Mouse (Mus musculus) splenic B cell, adult 2 months (primary cell): ENCODE data around the gene Tnpo2.
A peak's percentile ranks its signal among the peaks of the same experiment; 100 is the strongest.

Experiments
- DNase-seq: peaks from one replicate; pipeline ENCODE4 v3.0.0-alpha.2; 2011; ENCODE audit warnings: low read depth, low spot score
- H3K27me3 ChIP-seq: 2 replicates; pipeline ENCODE4 v1.6.1; 2012; ENCODE audit warnings: mild to moderate bottlenecking, low read length, moderate library complexity, mixed read lengths; ENCODE audit not compliant: control insufficient read depth, poor library complexity, insufficient read depth, severe bottlenecking
- H3K36me3 ChIP-seq: 2 replicates; pipeline ENCODE4 v1.6.1; 2012; ENCODE audit warnings: mild to moderate bottlenecking, low read length, moderate library complexity, mixed read lengths; ENCODE audit not compliant: control insufficient read depth, poor library complexity, insufficient read depth, severe bottlenecking

Gene Tnpo2

GRCm38 (mm10) chr8:85036381-85036717 is 366 bp upstream of the Tnpo2 start:
- Histone ChIP-seq H3K27me3 (no peaks in the 10 kb centered on the region), H3K36me3 (no peaks in the 10 kb centered on the region; the same call in 1 of the 2 replicates)
- no peak for DNase-seq

GRCm38 (mm10) chr8:85037366-85037680 is 608 bp downstream of the Tnpo2 start:
- Histone ChIP-seq H3K27me3 (no peaks in the 10 kb centered on the region), H3K36me3 (no peaks in the 10 kb centered on the region; the same call in 1 of the 2 replicates)
- DNase-seq: no peak

GRCm38 (mm10) chr8:85037681-85038531 is 1.2 kb downstream of the Tnpo2 start:
- DNase-seq: peak; percentile 34

GRCm38 (mm10) chr8:85043619-85044018 is 6.9 kb downstream of the Tnpo2 start:
- H3K27me3 ChIP-seq: no peaks in the 10 kb centered on the region
- peaks cover 11% of the 10 kb centered on the region for H3K36me3 ChIP-seq
- no peak for DNase-seq

More at GRCm38 (mm10) chr8:85037681-85038531, 1.2 kb downstream of the Tnpo2 start:
- no peaks in the 10 kb centered on the region; the same call in 1 of the 2 replicates for H3K36me3 ChIP-seq
- H3K27me3 ChIP-seq: no peaks in the 10 kb centered on the region

GRCm38 (mm10) chr8:85057367-85057766 is 20.7 kb downstream of the Tnpo2 start:
- no peak for DNase-seq
- Histone ChIP-seq H3K36me3 (peaks cover 8% of the 10 kb centered on the region), H3K27me3 (no peaks in the 10 kb centered on the region)

GRCm38 (mm10) chr8:85059879-85060616 is 23.3 kb downstream of the Tnpo2 start, which contains the start of gene Fbxw9:
TSS of gene Fbxw9 (plus strand) at chr8:85060055.
- peak; percentile 93 for DNase-seq
- Histone ChIP-seq H3K36me3 (peaks cover 2% of the 10 kb centered on the region), H3K27me3 (no peaks in the 10 kb centered on the region)

- DNase-seq: no peak
- no peaks in the 10 kb centered on the region for H3K36me3 ChIP-seq
- no peaks in the 10 kb centered on the region for H3K27me3 ChIP-seq
These were observed 25.9 kb downstream of the Tnpo2 start for GRCm38 (mm10) chr8:85062603-85063002.

- no peaks in the 10 kb centered on the region for H3K36me3 ChIP-seq
- no peak for DNase-seq
- no peaks in the 10 kb centered on the region for H3K27me3 ChIP-seq
These were observed 28.5 kb downstream of the Tnpo2 start for GRCm38 (mm10) chr8:85065213-85065612.

- no peaks in the 10 kb centered on the region for H3K36me3 ChIP-seq
- DNase-seq: no peak
- no peaks in the 10 kb centered on the region for H3K27me3 ChIP-seq
These were observed 30.4 kb downstream of the Tnpo2 start for GRCm38 (mm10) chr8:85067155-85067554.

- H3K27me3 ChIP-seq: no peaks in the 10 kb centered on the region
- DNase-seq: no peak
- H3K36me3 ChIP-seq: no peaks in the 10 kb centered on the region
These were observed 31.3 kb downstream of the Tnpo2 start, which contains the start of gene Gm5741 for GRCm38 (mm10) chr8:85067982-85068381. TSS of gene Gm5741 (minus strand) at chr8:85067982.

GRCm38 (mm10) chr8:85071041-85071440 is 34.3 kb downstream of the Tnpo2 start:
- peaks cover 8% of the 10 kb centered on the region for H3K36me3 ChIP-seq
- DNase-seq: no peak
- H3K27me3 ChIP-seq: no peaks in the 10 kb centered on the region

GRCm38 (mm10) chr8:85071514-85072281 is 35.0 kb downstream of the Tnpo2 start, which contains the start of gene Dhps:
TSS of gene Dhps (plus strand) at chr8:85071757.
- peaks cover 8% of the 10 kb centered on the region for H3K36me3 ChIP-seq
- peak; percentile 94 for DNase-seq
- no peaks in the 10 kb centered on the region for H3K27me3 ChIP-seq

- no peak for DNase-seq
- peaks cover 8% of the 10 kb centered on the region for H3K36me3 ChIP-seq
- no peaks in the 10 kb centered on the region for H3K27me3 ChIP-seq
These were observed 35.7 kb downstream of the Tnpo2 start for GRCm38 (mm10) chr8:85072364-85072929.

GRCm38 (mm10) chr8:85073041-85073612 is 36.4 kb downstream of the Tnpo2 start:
- DNase-seq: no peak
- Histone ChIP-seq H3K36me3 (peaks cover 8% of the 10 kb centered on the region), H3K27me3 (no peaks in the 10 kb centered on the region)
